Comparison of ENCODE assay signal across 8 mouse cellular contexts in genomic region chr16:10664921-10665894, GRCm38 (mm10).
DNase-seq lines count a peak whose midpoint lies in the region.

No protein-coding gene starts in this region.

- DNase-seq in left cerebral cortex, postnatal 25 days (ENCODE audit: low spot score in 2 of 2), result peak; percentile 32 to 45
- no peak for DNase-seq in left cerebral cortex, postnatal 36 days (ENCODE audit: low spot score in 2 of 2)
- DNase-seq in adrenal gland, postnatal 10 days, result peak; percentile 69
- DNase-seq in heart, adult 9 months (ENCODE audit: low spot score in 2 of 2), result peak; percentile 21 to 42
- peak; percentile 73 for DNase-seq in kidney, postnatal 10 days
- DNase-seq in lung, postnatal 25 days (ENCODE audit: low spot score), result peak; percentile 73
- DNase-seq in spleen, postnatal 36 days (ENCODE audit: low spot score in 2 of 2), result peak; percentile 52 to 57
- no peak for DNase-seq in urinary bladder, adult 18-20 months (ENCODE audit: low spot score in 2 of 2)

- intact Hi-C loops in left cerebral cortex, postnatal 25 days (cut with DNase I), result loop anchor here (5.0 kb wide), 1 partner anchor 122 kb away; the partner anchor contains the start of genes Socs1 and Tnp2
- intact Hi-C loops in left cerebral cortex, postnatal 36 days (cut with DNase I), result loop anchor here (10.0 kb wide), 1 partner anchor 120 kb away; the partner anchor contains the start of genes Socs1 and Tnp2

Comparison
In these comparisons a context has a peak if more than half of its experiments do, and no peak if none do; other contexts are left out.
1. DNase-seq: peak in left cerebral cortex, postnatal 25 days (2 of 2), adrenal gland, postnatal 10 days (single experiment), heart, adult 9 months (2 of 2), kidney, postnatal 10 days (single experiment), lung, postnatal 25 days (single experiment) and spleen, postnatal 36 days (2 of 2); none in left cerebral cortex, postnatal 36 days (0 of 2) and urinary bladder, adult 18-20 months (0 of 2).